Mouse (Mus musculus) splenic B cell, adult 2 months (primary cell): ENCODE data around the gene Hs3st6.
A peak's percentile ranks its signal among the peaks of the same experiment; 100 is the strongest.

ENCODE experiments used
- DNase-seq: peaks from one replicate; pipeline ENCODE4 v3.0.0-alpha.2; 2011; ENCODE audit warnings: low read depth, low spot score
- H3K27me3 ChIP-seq: 2 replicates; pipeline ENCODE4 v1.6.1; 2012; ENCODE audit warnings: mild to moderate bottlenecking, low read length, moderate library complexity, mixed read lengths; ENCODE audit not compliant: control insufficient read depth, poor library complexity, insufficient read depth, severe bottlenecking
- H3K36me3 ChIP-seq: 2 replicates; pipeline ENCODE4 v1.6.1; 2012; ENCODE audit warnings: mild to moderate bottlenecking, low read length, moderate library complexity, mixed read lengths; ENCODE audit not compliant: control insufficient read depth, poor library complexity, insufficient read depth, severe bottlenecking

Gene Hs3st6

GRCm38 (mm10) chr17:24773241-24773640 is 20.5 kb downstream of the Hs3st6 start:
- Histone ChIP-seq H3K27me3 (no peaks in the 10 kb centered on the region), H3K36me3 (no peaks in the 10 kb centered on the region)
- DNase-seq, result peak; percentile 20

GRCm38 (mm10) chr17:24775173-24775572 is 22.4 kb downstream of the Hs3st6 start:
- Histone ChIP-seq H3K27me3 (no peaks in the 10 kb centered on the region; the same call in 1 of the 2 replicates), H3K36me3 (no peaks in the 10 kb centered on the region)
- no peak for DNase-seq

- no peaks in the 10 kb centered on the region for H3K36me3 ChIP-seq
- no peak for DNase-seq
- no peaks in the 10 kb centered on the region; the same call in 1 of the 2 replicates for H3K27me3 ChIP-seq
These were observed 24.3 kb downstream of the Hs3st6 start for GRCm38 (mm10) chr17:24777073-24777472.

GRCm38 (mm10) chr17:24780821-24781220 is 28.0 kb downstream of the Hs3st6 start:
- H3K27me3 ChIP-seq, result no peaks in the 10 kb centered on the region; the same call in 1 of the 2 replicates
- H3K36me3 ChIP-seq, result no peaks in the 10 kb centered on the region
- DNase-seq, result peak; percentile 36

GRCm38 (mm10) chr17:24792190-24792589 is 39.4 kb downstream of the Hs3st6 start:
- Histone ChIP-seq H3K27me3 (no peaks in the 10 kb centered on the region), H3K36me3 (no peaks in the 10 kb centered on the region)
- no peak for DNase-seq

GRCm38 (mm10) chr17:24794791-24795190 is 42.0 kb downstream of the Hs3st6 start:
- DNase-seq, result no peak
- Histone ChIP-seq H3K27me3 (no peaks in the 10 kb centered on the region), H3K36me3 (no peaks in the 10 kb centered on the region)

- H3K36me3 ChIP-seq, result no peaks in the 10 kb centered on the region
- no peak for DNase-seq
- H3K27me3 ChIP-seq, result no peaks in the 10 kb centered on the region
These were observed 44.2 kb downstream of the Hs3st6 start for GRCm38 (mm10) chr17:24796969-24797368.

GRCm38 (mm10) chr17:24798229-24798628 is 45.4 kb downstream of the Hs3st6 start:
- DNase-seq, result no peak
- no peaks in the 10 kb centered on the region for H3K27me3 ChIP-seq
- H3K36me3 ChIP-seq, result no peaks in the 10 kb centered on the region

- H3K36me3 ChIP-seq, result no peaks in the 10 kb centered on the region
- DNase-seq, result no peak
- H3K27me3 ChIP-seq, result no peaks in the 10 kb centered on the region
These were observed 46.7 kb downstream of the Hs3st6 start for GRCm38 (mm10) chr17:24799476-24799875.

- H3K27me3 ChIP-seq, result no peaks in the 10 kb centered on the region
- H3K36me3 ChIP-seq, result no peaks in the 10 kb centered on the region
- DNase-seq, result no peak
These were observed 47.7 kb downstream of the Hs3st6 start for GRCm38 (mm10) chr17:24800524-24800923.

- H3K27me3 ChIP-seq, result no peaks in the 10 kb centered on the region
- DNase-seq, result peak; percentile 77
- no peaks in the 10 kb centered on the region for H3K36me3 ChIP-seq
These were observed 51.5 kb downstream of the Hs3st6 start, which contains the start of gene Meiob for GRCm38 (mm10) chr17:24803952-24804951. Meiob (plus strand) TSS chr17:24804289.
